Mouse (Mus musculus) embryo, embryonic 11 days (tissue): ENCODE results near the gene Btg1.
A peak's percentile ranks its signal among the peaks of the same experiment; 100 is the strongest.

Experiments
- DNase-seq: peaks from one replicate; pipeline ENCODE4 v3.0.0-alpha.2; 2015

Btg1 gene

DNA sequence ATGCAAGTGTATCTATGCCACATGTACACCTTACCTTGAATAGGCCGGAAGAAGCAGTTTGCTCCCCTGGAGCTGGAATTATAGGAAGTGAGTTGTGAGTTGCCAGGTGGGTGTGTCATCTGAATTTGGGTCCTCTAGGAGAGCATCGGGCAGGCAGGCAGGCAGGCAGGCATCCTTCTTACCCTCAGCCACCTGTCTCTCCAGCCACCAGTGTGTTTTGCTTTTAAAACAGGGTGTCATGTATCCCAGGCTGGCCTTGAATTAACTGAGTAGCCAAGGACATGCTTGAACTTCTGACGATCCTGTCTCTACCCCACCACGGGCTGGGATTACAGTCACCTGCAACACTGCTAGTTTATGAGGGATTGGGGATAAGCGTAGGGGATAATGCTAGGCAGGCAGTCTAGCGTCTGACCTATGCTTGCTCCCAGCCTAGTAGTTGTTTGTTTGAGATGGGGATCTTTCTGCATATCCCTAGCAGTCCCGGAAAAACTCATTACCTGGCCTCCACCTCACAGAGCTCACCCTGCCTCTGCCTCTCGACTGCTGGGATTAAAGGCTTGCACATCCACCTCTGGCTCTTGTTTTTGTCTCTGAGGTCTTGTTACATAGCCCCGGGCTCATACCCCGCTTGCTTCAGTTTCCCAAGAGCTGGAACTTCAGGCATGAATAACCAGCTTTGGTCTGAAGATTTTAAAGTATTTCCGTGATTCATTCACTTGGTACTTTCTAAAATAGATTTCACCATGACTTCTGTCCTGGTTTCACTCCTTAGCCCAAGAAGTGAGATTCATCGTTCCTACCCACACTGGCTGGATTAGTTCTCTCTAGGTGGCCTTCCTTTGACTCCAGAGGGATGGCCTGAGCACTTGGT is 15.7 kb downstream of the Btg1 start:
- no peak for DNase-seq

DNA sequence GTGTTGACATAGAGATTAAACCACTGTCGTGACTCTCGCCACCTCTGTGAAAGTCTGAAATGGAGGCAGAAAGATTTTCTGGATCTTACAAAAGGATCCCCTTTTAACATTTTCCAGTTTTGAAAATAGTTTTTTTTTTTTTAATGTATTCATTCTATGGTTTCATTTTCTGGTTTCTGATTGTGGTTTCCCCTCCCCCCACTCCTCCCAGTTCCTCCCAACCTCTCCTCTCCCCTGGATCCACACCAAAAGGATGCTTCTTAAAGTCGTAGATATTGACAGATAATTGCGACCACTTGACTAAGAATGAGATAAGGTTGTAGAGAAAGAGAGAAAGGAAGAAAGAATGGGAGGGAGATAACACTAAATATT is 16.3 kb downstream of the Btg1 start:
- DNase-seq: no peak

DNA sequence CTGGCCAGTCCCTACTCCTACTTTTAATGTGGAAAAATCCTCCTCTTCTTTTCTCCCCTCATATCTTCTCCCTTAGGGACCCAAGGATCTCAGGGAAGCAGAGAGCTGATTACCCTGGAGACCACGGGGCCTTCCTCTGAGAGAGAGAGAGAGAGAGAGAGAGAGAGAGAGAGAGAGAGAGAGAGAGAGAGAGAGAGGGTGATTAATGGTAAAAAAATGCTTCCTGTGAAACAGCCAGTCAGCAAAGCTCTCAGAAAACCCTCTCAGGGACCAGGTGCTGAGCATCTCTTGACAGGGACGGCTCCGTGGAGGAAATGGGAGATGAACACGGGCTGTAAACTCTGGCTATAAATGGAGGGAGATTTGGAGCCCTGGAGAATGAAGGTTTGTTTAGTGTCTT is 18.7 kb downstream of the Btg1 start:
- DNase-seq: no peak

DNA sequence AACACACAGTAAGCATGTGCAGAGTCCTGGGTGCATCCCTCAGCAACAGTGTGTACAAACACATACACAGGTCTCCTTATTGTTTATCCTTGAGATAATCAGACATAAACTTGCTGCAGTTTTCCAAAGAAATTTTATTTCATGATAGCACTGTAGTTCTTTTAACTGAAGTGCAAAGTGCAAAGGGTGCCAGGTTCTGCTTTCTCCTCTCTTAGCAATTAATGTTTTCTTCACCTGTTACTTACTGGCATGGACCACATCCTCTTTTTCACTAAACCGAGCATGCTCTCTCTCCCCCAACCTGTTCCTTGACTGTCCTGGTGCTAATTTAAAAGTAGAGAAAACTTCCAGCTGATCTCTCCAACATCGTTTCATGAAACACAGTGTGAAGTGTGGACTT is 21.7 kb downstream of the Btg1 start:
- no peak for DNase-seq

DNA sequence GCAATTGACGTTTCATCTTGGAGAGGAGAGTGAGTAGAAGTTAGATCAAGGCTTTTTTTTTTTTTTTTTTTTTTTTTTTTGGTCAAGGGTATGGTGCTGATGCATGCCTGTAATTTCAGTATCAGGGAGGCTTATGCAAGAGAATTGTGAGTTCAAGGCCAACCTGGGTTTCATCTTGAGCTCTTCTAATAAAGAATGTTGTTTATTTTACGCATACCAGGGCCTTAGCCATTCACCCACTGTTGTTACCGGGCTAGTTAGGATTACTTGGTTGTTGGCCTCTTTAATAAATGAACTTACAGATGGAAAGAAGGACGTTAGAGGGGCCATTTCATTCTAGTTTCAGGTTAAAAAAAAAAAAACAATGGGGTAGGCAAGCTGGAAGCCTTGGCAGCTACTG is 25.2 kb downstream of the Btg1 start:
- DNase-seq: no peak

DNA sequence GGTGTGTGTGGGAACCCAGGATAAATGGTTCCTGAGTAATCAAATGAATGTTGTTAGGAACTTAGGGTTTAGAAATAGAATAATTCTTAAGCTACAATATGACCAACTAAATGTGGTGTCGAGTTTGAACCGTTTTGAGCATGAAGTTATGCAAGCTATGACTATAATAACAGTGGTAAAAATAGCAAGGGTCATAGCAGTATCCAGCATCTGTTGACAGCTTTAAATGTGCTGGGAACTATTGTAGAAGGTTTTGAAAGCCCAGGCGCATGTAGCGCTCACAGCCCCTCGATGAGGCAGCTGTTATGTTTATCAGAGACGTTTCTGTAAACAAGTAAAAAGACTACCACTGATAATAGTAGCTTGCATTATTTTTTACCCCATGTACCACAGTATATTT is 25.9 kb downstream of the Btg1 start:
- no peak for DNase-seq

DNA sequence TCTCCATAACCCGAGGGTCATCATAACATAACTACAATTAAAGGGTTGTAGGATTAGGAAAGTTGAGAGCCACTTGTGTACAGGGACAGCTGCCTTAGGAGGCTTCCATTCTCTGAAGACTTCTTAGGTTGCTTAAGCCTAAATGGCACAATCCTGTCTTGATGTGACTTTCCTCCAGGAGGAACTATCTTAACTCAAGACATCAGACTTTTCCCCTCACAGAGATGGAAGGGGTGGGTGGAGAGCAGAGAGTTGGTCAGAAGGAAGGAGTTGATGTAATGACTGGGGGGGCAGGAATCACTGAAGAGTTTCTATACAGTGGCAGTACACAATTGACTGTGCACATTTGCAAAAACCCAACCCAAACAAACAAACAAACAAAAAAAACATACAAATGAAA is 28.4 kb downstream of the Btg1 start:
- no peak for DNase-seq

DNA sequence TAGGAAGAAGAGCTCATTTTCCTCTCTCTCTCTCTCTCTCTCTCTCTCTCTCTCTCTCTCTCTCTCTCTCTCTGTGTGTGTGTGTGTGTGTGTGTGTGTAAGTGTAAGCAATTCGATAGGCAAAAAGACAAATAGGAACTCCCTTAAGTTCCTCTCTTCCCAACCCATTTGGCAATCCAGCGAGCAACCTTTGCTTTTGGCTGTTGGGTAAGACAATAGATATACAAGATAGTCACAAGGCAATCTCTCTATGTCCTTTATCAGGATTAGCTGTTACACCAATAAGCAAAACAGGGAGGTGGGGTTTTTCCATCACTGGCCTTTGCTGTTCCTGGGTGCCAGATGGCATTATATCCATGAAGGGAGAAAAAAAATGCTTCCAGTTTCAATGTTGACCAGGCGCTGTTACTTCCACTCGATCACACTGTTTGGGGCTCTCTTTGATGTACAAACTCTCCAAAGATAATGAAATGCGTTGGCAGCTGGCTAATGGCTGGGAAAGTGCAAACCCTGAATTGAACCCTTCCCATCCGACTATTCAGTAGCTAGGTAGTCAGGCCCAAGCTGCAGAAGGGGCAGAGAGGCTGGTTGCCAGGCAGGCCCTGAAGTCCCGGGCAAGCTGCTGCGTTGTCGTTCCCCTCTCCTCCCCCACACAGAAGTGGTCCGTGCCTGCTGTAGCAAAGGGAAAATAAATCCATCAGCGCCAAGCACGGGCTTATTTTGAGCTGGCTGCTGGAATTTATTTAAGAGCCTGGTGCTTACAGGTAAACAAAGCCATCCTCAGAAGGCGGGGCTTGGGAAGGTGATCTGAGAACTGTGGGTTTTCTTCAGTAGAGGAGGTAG is 29.4 kb downstream of the Btg1 start:
- DNase-seq: peak; percentile 80

DNA sequence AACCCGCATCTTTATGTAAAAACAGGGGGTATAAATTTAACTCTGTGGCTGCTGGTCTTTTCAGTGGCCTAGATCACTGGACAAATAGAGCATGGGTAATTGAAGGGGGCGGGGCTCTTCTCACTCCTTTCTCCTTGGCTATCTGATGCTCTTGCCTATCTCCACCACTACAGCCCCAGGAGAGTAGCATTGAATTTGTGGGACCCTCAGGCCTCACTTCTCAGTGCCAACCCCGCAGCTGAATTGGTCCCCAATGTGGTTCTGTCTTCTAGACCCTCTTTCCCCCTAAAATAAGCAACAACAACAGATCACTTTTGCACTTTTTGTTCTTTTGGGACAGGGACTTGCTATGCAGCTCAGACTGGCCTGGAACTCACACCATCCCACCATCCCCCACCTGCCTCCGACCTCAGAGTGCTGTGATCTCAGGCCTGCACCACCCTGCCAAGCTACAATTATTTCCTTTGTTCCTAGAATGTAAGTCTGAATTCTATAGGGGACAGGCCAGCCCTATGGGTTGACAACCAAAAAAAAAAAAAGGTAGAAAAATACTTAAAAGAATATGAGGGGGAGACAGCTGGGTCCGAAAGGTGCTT is 30.2 kb downstream of the Btg1 start:
- peak; percentile 31 for DNase-seq

DNA sequence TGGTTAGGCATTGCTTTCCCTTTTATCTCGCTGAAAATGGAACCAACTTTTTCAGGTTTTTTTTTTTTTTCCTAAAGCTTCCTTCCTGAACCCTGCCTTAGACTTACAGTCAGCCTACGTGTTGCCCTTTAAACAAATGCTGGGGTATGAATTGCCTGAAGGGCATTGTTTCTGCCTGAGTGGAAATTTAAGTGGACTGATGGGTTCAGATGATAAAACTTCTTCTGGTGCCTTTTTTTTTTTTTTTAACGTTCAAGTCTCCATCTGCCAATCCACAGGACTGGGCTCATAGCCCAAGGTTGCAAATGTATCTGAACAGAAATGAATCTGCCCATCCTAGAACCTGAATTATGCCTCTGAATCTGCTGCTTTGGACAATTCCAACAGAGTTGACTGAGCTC is 31.4 kb downstream of the Btg1 start:
- DNase-seq: no peak

DNA sequence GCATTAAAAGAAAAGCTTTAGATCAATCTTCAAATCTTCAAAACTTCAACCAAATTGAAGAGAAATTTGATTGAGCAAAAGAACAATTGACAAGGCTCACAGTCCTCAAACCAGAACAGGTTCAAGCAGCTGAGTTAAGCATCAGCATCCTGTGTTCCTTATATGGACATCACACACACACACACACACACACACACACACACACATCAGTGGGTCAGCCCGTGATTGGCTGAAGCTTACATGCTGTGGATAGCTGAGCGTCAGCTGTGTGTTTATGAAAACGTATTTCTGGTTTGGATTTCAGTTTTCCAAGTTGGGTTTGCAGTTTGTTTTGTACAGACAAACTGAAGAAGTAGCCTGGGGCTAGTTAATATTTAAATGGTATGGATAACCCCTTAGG is 32.7 kb downstream of the Btg1 start:
- no peak for DNase-seq

DNA sequence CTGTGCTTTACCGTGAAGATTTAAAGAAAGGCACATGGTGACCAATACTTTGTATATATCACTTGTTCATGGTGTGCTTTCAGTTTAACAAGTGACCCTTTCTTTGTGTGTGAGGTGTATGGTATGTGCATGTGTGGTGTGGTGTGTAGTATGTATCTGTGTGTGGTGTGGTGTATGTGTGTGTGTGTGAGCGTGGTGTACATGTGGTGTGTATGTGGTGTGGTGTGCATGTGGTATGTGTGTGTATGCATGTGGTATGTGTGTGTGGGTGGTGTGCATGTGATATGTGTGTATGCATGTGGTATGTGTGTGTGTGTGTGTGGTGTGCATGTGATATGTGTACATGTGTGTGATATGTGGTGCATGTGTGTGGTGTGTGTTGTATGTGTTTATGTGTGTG is 35.6 kb downstream of the Btg1 start:
- no peak for DNase-seq

DNA sequence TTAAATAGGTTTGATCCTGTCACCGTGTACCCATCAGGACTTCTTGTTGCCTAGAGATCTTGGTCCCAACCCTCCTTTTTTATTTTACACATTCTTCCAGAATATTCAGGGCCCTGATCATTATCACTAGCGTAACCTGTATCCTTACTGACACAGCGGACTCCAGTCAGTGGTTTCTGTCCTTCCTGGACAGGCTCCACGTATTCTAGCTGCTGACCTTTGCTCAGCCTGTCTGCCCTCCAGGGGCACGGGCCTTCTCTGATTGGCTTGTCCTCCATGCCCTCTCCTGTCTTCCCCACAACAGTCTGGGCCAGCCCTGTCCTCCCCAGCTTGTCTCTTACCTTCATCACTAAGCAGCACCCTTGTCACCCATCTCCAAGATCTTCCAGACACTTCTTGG is 36.2 kb downstream of the Btg1 start:
- no peak for DNase-seq

DNA sequence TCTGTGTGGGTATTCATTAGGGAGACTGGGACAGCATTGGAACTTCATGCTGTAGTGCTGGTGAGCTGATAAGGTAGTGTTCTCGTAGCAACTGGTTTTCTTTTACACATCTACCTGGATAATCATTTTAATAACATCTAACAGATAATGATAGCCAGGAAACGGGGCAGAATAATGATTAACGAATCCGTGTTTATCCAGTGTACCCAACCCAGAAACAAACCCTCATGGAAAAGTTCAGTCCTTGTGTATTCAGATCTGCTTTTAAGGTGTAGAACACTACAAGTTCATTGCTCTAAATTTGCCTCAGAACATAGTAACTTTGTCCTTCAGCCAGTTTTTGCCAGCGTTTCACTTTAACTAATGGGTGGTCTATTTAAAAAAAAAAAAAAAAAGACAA is 37.3 kb downstream of the Btg1 start:
- DNase-seq: no peak

DNA sequence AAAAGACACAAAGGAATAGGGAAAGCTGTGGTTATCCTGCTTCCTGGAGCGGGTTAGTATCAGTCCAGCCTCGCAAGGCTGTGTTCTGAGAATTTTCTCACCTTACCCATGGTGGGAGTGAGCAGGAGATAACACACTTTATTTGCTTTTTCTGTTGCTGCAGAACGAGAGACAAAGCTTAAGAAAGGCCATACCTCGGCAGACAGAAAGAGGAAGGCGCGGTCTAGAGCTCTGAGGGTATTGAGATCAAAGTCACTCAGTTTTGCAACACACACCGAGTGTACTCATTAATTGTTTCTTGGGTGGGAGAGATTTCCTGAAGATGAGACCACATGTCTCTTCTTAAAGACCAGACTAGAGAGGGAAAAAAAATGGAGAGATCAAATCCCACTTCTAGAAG is 37.8 kb downstream of the Btg1 start:
- no peak for DNase-seq

DNA sequence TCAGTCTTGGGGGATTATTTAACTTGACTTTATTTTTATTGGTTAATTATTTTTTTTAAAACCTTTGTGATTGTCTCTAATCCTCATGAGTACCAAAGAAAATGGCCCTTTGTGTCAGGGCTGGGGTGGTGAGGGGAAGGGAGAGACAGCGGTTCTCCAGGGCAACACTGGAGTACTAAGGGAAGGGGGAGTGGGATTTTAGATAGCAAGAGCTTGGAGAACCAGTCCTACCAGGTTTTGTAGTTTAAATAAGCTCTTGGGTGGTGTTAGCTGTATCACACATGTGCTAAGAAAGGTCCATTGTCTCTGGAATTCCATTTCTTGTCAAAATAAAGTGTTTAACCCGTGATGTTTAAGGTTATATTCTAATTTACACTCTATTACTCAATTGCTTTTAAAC is 38.3 kb downstream of the Btg1 start:
- DNase-seq: no peak

DNA sequence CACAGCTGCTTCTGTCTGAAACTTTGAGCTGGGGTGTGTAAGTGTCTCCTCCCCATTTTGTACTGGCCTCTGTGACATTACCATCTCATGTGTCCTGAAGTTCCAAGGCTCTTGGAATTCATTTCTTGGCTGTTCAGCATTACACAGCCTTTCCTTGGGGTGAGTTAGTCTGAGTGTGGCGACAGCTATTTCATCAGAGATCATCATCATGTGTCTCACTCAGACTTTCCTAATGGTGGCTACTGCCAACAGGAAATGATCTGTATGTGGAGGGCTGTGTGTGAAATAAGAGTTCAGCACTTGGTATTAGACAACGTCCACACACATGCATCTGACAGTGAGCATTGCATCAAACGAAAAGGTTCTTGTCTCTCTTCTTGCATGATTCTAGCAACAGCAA is 39.4 kb downstream of the Btg1 start:
- DNase-seq: no peak

DNA sequence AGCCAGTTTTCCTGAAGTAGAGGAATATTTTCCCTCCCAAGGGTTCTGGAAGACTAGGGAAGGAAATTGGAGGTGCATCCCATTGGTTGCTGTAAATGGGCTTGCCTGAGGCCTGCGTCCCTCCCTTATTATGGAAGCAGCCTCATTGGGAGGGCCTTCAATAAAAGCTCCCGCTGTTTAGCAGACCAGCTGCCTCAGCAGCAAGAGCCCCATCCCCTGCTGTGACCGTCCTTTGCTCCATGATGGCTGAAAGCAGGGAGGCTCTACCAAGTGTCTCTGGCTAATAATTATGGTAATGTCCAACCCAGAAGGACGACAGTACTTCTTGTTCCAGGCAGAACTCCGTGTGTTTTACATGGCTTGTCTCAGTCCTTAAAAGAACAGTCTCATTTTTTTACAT is 42.1 kb downstream of the Btg1 start:
- peak; percentile 27 for DNase-seq

DNA sequence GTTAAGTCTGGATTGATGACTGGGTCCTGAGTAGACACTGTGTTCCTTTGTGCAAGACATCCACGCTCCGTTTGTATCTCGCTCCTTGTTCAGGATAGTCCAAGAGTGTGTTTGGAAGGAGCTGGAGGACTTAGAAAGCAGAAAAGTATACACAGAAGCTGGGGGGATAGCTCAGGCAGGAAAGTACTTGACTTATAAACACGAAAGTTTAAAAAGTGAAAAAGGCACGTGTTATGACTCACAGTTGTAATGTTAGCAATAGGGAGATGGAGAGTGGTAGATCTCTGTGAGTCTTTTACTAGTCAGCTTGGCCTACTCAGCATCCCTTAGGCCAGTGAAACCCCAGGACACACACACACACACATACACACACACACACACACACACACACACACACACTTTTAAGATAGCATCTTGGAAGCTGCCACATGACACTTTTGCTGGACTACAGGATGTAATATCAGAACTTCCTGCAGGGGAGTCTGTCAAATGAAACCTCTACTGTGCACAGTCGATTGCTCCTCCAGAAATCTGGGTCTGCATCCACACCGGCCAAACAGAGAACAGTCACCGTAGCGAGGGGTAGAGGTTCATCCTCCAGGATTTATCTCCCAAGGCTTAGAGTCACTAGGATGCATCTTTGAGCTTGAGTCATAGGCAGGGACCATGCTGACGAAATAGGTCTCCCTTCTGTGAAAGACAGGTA is 43.6 kb downstream of the Btg1 start:
- DNase-seq: no peak

DNA sequence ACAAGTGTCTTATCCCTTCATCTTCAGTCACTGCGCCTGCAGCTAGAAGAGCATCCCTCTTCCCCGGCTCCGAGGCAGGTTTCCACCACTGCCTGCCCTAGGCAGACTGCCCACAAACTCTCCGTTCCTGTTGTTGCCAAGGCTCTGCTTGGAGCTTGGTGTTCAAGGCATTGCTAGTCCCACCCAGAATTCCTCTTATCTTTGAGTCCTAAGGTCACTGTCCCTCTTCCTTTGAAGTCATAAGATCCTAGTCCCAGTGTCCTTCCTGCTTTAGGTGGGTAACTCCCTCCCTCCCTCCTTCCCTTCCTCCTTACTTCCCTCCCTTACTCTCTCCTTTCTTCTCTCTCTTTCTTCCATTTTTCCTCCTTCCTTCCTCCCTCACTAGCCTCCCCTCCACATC is 46.2 kb downstream of the Btg1 start:
- no peak for DNase-seq

DNA sequence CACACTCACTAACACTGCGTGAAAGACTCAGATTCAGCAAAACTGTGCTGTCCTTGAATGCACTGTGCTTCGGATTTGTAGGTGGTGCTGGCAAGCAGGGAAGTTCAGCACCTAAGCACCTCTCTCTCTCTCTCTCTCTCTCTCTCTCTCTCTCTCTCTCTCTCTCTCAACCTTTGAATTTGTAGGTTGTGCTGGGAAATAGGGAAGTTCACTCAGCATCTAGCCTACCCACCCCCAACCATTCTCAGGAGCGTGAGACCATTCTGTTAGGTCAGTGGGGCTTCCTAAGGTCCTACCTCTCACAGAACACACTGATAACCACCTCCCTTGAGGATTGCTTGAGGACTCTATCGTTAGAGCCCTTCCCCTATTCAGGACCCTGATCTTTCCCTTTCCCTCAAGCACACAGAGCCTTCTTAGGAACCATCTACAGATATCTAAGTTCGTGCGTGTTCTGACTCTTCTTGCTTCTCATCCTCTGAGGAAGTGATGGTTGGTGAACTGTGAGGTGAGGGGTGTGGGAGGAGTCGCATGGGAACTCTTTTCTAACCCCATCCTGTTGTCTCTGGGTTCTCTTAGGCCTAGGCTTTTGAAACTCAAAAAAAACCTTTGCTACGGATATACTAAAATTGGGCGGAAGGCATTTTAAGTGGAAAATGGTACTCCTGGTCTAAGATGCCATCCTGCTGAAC is 47.1 kb downstream of the Btg1 start:
- no peak for DNase-seq
